Mouse (Mus musculus): ENCODE data around the gene Sars2.

Gene Sars2

DNA sequence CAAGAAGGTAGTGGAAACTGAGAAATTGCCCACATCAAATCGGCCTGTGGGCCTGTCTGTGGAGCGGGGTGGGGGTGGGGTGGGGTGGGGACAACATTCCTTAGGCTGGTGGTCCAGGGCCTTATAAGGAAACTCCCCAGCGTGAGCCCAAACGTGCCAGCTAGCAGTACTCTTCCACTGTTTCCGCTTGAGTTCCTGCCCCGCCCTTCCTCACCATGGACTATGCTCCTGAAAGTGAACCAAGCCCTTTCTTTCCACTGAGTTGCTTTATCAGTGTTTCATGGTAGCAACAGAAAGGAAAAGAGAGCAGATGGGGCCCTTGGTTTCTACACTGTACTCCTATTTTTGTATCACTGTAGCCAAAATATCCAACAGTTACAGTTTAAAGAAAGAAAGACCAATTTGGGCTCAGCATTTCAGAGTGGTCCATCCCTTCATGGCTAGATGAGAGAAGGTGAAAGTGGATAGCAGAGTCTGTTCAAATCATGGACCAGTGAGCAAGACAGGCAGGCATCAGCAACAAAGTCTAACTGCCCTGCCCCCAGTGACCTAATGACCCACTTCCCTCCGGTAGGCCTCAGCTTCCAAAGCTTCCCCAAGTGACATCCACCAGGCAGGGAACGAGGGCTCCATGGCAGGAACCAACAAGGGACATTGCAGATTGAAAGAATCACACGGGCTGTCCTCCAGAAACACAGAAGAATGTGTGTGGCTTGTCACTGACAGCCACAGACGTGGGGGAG lies 61.2 kb downstream of the Sars2 start:
- in situ Hi-C loops (cut with MboI; ENCODE audit: low sequenced_read_pairs): no loop called here

Measured in CH12F3 (cell line).